Mouse (Mus musculus) skeletal muscle tissue, adult 2 months (tissue): ENCODE measurements around the gene Tmem9b.

Experiments used
- DNase-seq: peaks from one replicate; pipeline ENCODE4 v3.0.0-alpha.2; 2012; ENCODE audit warnings: low read depth, low spot score

Gene Tmem9b

GRCm38 (mm10) chr7:109686585-109687128 is 66.0 kb downstream of the Tmem9b start:
- DNase-seq: no peak
